Mouse (Mus musculus): ENCODE measurements around the gene Gm17359.

Gm17359 gene

GRCm38 (mm10) chr3:79358721-79359120 lies 22.3 kb downstream of the Gm17359 start:
- DNase-seq: no peak

DNA sequence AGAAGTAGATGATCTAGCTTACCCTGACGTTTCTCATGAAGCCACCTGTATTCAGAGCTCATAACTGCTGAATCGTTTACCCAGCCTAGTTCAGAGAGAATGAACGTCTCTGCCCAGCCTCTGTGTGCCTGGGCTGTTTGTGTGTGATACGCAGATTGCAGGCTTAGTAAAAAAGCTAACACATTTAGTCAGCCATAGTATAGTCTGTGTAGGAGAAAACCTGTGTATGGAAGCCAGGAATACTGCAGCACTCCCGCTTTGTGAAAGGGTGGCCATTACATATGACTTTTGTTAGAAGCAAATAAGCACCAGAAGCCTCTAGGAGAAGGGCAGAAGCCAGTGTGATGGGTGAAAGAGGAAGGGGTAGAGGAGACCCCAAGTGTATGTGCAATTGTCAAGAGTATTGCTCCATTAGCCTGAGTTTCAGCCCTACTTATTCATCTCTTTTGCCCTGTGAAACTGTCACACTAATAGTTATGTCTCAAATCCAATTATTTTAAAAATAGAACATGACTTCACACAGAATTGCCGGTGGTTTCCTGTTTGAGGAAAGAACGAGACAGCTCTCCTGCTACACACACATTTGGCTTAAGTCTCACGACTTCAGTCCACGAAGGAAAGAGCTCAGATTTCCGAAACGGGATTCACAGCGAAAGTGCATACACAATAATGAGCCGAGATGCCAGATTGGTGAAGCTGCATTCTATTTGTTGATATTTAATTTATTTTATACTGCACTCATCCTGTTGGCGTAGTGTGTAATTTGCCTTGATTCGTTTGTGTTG lies 24.0 kb downstream of the Gm17359 start:
- DNase-seq: peak in 1 of 2 experiments; percentile 25

- no peak for DNase-seq
Measured at GRCm38 (mm10) chr3:79366098-79366497, 29.6 kb downstream of the Gm17359 start.

DNA sequence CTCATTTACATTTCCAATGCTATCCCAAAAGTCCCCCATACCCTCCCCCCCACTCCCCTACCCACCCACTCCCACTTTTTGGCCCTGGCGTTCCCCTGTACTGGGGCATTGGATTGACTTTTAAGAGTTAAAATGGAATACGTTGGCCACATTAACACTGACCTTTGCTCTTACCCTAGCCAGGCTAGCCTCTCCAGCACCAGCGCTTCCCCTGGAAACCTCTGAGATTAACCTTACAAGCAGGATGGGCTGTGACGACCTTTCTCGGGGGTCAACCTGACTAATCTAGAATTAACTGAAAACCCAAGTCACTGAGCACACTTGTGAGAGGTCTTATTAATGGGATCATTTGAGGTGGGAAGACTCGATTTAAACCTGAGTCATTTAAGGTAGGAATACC lies 31.8 kb downstream of the Gm17359 start:
- DNase-seq: peak; percentile 57 to 69

GRCm38 (mm10) chr3:79370385-79370929 lies 34.0 kb downstream of the Gm17359 start:
- DNase-seq: no peak

GRCm38 (mm10) chr3:79371506-79372195 lies 35.2 kb downstream of the Gm17359 start:
- DNase-seq: no peak

DNA sequence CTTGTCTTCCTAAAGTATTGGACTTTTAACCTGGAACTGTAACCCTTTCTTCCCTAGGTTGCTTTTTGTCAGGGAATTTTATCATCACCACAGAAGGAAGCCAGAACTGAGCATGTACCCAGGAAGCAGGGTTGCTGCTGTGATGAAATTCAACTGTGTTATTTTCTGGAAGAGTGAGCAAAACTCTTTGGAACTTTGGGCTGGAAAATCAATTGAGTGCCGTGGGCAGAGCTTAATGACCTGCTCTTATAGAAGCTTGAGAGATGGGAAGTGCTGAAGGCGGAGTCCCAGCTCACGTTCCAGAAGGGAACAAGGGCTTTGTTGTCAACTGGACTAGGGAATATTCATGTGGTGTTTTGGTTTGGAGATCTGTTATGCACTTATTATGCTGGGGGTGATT lies 37.5 kb downstream of the Gm17359 start:
- DNase-seq: no peak

- peak in 1 of 2 experiments; percentile 35 for DNase-seq
Measured at GRCm38 (mm10) chr3:79378086-79378485, 41.6 kb downstream of the Gm17359 start.

GRCm38 (mm10) chr3:79379255-79379836 lies 42.9 kb downstream of the Gm17359 start:
- DNase-seq: no peak

- peak in 1 of 2 experiments; percentile 24 for DNase-seq
Measured at GRCm38 (mm10) chr3:79379873-79380595, 43.6 kb downstream of the Gm17359 start.

- peak in 1 of 2 experiments; percentile 32 for DNase-seq
Measured at GRCm38 (mm10) chr3:79381398-79381797, 44.9 kb downstream of the Gm17359 start.

- DNase-seq: no peak
Measured at GRCm38 (mm10) chr3:79385434-79386029, 49.1 kb downstream of the Gm17359 start.

GRCm38 (mm10) chr3:79389081-79389480 lies 52.6 kb downstream of the Gm17359 start:
- DNase-seq: no peak

DNA sequence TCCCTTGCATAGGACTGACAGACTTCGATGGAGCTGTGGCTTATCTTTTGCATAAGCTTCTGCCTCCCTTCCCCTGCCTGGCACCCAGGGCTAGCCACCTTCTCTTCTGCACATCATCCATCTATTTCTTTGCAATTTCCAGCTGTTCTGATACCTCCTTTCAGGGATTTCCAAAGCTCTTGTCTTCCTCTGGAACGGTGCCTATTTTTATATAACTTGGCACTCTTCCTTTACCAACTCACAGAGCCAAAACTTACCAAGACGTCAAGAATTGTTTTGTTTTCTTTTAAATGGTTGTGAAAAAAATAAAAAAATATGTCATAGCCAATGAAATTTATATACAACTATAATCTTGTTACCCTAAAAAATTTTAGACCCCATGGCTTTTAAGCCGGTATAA lies 64.1 kb downstream of the Gm17359 start:
- peak in 1 of 2 experiments; percentile 13 for DNase-seq

- no peak for DNase-seq
Measured at GRCm38 (mm10) chr3:79402056-79402455, 65.6 kb downstream of the Gm17359 start.

DNA sequence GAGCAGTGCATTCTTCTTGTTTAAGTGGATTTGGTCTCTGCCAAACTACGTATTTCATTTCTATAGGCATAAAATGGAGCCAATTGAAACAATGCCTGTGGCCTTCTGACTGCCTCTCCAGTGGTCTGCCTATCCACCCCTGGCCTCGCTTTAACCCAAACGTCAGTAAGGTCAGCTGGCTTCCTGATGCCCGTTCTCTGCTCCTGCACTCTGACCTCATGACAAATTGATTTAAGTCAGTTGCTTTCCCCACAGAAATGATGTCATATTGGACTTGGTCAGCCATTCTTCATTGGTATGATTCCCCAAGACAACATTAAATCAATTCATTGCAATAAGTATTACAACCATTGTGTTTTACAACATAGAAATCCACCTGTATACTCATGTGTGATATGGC lies 72.1 kb downstream of the Gm17359 start:
- peak in 1 of 2 experiments; percentile 18 for DNase-seq

- no peak for DNase-seq
Measured at GRCm38 (mm10) chr3:79409927-79410628, 73.6 kb downstream of the Gm17359 start.

DNA sequence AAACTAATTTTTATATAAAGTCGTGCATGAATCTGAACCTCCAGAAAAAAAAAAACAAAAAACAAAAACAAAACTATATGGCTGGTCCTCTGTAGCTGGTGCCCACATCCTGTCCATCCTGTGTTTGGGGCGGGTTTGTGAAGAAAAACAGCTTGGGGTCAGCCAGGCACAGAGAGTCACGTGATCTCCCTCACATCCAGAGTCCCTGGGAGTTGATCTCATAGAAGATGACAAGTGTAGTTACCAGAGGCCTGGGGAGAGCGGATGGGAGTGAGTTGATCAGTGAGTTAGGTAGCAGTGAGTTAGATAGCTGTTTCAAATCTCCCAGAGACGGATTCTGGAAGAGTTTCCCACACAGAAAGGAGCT lies 74.2 kb downstream of the Gm17359 start:
- DNase-seq: no peak

GRCm38 (mm10) chr3:79411666-79412065 lies 75.2 kb downstream of the Gm17359 start:
- no peak for DNase-seq

GRCm38 (mm10) chr3:79413492-79413891 lies 77.0 kb downstream of the Gm17359 start:
- no peak for DNase-seq

DNA sequence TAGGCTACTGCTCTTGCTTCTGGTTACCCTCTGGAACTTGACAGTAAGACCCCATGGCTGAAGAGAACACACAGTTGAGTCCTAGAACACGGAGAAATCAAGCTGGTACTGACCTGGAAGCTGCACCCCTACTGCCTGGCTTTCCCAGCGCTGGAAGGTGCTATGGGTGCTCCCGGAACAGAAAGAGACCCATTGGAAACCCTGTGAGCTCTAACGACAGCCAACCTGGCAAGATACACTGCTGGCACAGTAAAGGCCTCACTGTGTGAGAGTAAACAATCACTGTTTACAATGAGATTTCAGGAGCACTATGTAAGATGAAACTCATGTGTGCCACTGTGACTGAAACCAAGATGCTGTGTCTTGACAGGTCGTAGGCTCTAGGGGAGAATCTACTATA lies 78.6 kb downstream of the Gm17359 start:
- DNase-seq: no peak

GRCm38 (mm10) chr3:79415929-79416328 lies 79.5 kb downstream of the Gm17359 start:
- DNase-seq: no peak
